Mouse (Mus musculus) embryonic fibroblast, embryonic 13.5 days (primary cell): ENCODE results near the gene Rab31.

Source experiments
- CTCF ChIP-seq: IDR thresholded peaks from 2 replicates; pipeline ENCODE4 v1.5.1; 2011; ENCODE audit warnings: mild to moderate bottlenecking, control low read depth, low read length, moderate library complexity, borderline replicate concordance; ENCODE audit not compliant: insufficient read depth
- POLR2A ChIP-seq: IDR thresholded peaks from 2 replicates; pipeline ENCODE4 v1.6.1; 2011; ENCODE audit warnings: low read depth, mild to moderate bottlenecking, control low read depth, low read length, moderate library complexity

DNA sequence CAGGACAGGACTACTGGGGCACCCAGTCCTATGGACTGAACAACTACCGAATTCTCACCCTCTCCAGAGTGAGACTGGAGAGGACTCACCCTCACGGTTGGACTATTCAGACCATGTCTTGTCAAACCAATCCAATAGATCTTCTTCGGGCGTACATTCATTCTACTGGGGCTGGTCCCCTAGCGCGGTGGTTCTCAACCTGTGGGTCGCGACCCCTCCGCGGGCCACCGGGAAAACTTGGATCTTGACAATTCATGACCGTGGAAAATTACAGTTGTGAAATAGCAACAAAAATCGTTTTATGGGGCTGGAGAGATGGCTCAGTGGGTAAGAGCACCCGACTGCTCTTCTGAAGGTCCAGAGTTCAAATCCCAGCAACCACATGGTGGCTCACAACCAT lies 9.3 kb downstream of the Rab31 start:
- TF ChIP-seq CTCF, result no peak
- no peak for TF ChIP-seq POLR2A
